Mouse (Mus musculus): ENCODE results near the gene Zfp768. TPM values are rescaled to one million over a fixed set of nuclear protein-coding genes. Genes with fewer than 3 reads are reported as not detected.
A peak's percentile ranks its signal among the peaks of the same experiment; 100 is the strongest.
"Not testable (repeated sequence)": the region's sequence is repeated elsewhere in the genome, so short reads cannot be mapped to it uniquely, and the experiment has no call there.

Zfp768 gene
- 21.2 TPM in 2 replicates for polyA plus RNA-seq (2012; rRNA removed)

DNA sequence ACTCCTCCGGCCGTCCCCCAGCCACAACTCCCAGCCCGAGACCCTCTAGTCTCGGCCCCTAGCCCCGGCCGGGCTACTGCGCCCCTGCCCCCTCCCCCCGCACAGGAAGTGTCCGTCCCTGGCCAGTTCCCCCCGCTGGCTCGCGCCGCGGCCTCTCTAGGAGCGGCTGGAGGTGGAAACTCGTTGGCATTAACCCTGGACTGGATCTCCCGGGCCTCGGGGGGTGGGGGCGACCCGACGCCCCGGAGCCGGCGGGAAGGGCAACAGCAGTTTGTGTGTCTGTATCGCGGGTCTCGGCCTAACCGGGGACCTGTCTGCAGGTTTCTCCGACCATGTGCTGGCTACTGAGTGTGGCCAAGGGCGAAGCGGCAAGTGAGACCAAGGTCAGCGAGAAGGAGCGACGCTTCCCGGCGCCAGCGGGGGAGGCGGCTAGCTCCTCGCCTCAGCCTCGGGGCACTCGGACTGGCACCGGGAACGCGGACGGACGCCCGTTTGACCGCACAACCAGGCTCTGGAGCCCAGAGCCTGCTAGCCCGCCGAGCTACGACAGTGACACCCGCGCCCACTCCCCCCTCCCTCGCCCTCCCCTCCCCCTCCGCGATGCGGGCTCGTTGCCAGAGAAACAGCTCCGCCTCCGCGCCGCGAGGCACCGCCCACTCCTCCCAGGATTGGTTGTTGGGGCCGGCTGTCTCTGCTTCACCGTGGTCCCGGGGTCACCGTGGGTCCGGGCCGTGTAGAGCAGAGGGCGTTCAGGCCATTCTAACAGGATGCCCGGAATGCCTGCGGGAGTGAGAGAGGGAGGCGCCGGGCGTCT is at the start of gene Zfp768:
Gene Zfp768 (minus strand): TSS at position 78 of the 814 bp plus-strand sequence.
- peak; percentile 93 to 98 for DNase-seq
- Histone ChIP-seq H3K27me3 (ENCODE audit: control insufficient read depth, insufficient read depth, low read length) (no peaks in the 10 kb centered on the region), H3K27ac (ENCODE audit: insufficient read depth, low read length) (peak within 1 kb of the TSS; percentile 100), H3K4me3 (replicated peaks; ENCODE audit: insufficient read depth, low read depth, low read length) (peak within 1 kb of the TSS; percentile 96), H3K4me1 (ENCODE audit: control insufficient read depth, insufficient read depth, low read length) (peaks cover 3% of the 10 kb centered on the region)
- under 1% methylated on average over 72 of the region's 76 CpGs for WGBS
- TF ChIP-seq POLR2A (IDR thresholded peaks at IDR 0.05; ENCODE audit: borderline replicate concordance, insufficient read depth, low read length) (peak; percentile 83; the same call in 1 of the 2 replicates), CTCF (IDR thresholded peaks at IDR 0.05; ENCODE audit: borderline replicate concordance, insufficient read depth, low read depth, low read length) (no peak)

DNA sequence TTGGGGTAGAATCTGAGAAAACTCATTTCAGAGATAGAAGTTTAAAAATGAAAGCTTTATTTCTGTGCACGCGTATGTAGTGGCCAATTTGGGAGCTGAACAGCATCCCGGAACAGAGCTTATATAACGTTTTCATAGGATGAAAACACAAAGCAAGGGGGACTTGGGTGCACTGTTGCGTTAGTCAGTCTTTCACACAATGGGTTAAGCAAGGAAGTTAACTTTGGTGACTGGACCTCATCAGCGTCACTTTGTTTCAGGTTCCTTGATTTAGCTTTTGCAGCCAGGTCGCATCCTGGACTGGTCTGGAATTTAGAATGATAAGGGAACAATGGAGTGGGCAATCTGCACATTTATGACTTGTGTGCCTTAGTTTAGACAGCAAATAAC is 48.5 kb upstream of the Zfp768 start:
- H3K27ac ChIP-seq (ENCODE audit: insufficient read depth, low read length) = peak overlapping the region; percentile 18; the same call in 1 of the 2 replicates
- 5% methylated on average over 7 of the region's 7 CpGs for WGBS
- DNase-seq = no peak
- TF ChIP-seq CTCF (IDR thresholded peaks at IDR 0.05; ENCODE audit: borderline replicate concordance, insufficient read depth, low read depth, low read length) (no peak), POLR2A (IDR thresholded peaks at IDR 0.05; ENCODE audit: borderline replicate concordance, insufficient read depth, low read length) (no peak)
- peaks cover 7% of the 10 kb centered on the region for H3K4me1 ChIP-seq (ENCODE audit: control insufficient read depth, insufficient read depth, low read length)
- H3K27me3 ChIP-seq (ENCODE audit: control insufficient read depth, insufficient read depth, low read length) = no peaks in the 10 kb centered on the region
- peak overlapping the region; percentile 81 for H3K4me3 ChIP-seq (replicated peaks; ENCODE audit: insufficient read depth, low read depth, low read length)

DNA sequence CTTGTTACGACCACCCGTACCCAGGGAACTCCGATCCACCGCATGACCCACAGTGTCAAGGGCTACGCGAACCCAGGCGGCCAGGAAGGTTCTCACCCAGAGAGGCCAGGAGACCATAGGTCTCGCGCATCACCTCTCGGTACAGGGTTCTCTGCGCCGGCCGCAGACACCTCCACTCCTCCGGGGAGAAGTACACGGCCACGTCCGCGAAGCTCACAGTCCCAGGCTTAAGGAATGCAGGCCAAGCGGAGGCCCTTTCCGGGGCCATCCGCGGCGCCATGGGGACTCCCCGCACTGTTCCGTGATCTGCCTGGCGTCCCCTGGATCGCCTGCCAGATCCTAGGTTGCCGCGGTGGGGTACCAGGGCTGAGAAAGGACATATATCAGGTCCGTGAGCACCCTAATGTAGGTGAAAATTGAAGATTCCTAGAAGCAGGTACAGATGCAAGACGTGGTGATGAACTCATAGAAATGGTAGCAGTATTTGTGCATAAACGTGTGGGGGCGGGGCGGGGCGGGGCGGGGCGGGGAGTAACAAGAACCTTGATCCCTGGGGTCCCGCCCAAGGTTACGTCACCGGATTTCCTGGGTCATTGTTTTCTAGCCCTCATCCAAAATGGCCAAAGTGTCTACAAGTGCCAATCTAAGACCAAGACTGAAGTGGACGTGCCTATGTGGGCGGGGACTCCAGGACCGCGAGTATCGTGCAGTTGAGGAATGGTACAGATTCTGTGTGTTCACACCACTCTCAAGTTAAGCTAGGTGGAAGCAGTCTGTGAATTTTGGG is 48.0 kb upstream of the Zfp768 start, which contains the start of gene E430018J23Rik:
Gene E430018J23Rik (minus strand): TSS at position 473 of the 787 bp plus-strand sequence.
- TF ChIP-seq POLR2A (IDR thresholded peaks at IDR 0.05; ENCODE audit: borderline replicate concordance, insufficient read depth, low read length) = peak; percentile 78; the same call in 1 of the 2 replicates
- TF ChIP-seq CTCF (IDR thresholded peaks at IDR 0.05; ENCODE audit: borderline replicate concordance, insufficient read depth, low read depth, low read length) = no peak
- under 1% methylated on average over 45 of the region's 45 CpGs for WGBS
- Histone ChIP-seq H3K27me3 (ENCODE audit: control insufficient read depth, insufficient read depth, low read length) (no peaks in the 10 kb centered on the region), H3K27ac (ENCODE audit: insufficient read depth, low read length) (peak within 1 kb of the TSS; percentile 87), H3K4me3 (replicated peaks; ENCODE audit: insufficient read depth, low read depth, low read length) (peak within 1 kb of the TSS; percentile 97), H3K4me1 (ENCODE audit: control insufficient read depth, insufficient read depth, low read length) (peaks cover 7% of the 10 kb centered on the region)
- DNase-seq = peak; percentile 98 to 99

DNA sequence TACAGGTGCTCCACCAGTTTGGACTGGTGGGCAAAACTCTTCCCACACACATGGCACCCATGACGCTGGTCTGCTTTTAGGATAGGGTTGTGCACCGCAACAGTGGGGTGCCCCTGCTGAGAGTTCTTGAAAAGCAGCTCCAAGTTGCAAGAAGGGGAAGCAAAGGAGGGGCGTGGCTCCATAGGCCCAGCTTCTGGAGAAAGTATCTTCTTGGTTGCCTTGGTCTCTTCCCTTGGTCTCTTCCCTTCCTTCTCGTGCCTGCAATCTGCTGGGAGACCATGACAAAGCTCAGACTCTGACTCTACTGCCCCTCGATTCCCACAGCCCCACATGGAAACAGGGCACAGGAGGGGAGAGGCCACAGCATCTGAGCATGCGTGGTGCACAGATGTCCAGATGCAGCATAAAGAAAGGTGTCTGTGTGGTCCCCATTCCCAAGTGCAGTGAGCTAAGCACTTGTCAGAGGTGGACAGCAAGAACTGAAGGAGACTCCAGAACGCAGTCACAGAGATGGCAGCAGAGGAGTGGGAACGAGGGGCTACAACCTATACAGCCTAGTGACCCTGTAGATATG is 46.9 kb upstream of the Zfp768 start:
- Histone ChIP-seq H3K27ac (ENCODE audit: insufficient read depth, low read length) (no peak overlapping the region), H3K27me3 (ENCODE audit: control insufficient read depth, insufficient read depth, low read length) (no peaks in the 10 kb centered on the region), H3K4me1 (ENCODE audit: control insufficient read depth, insufficient read depth, low read length) (peaks cover 7% of the 10 kb centered on the region), H3K4me3 (replicated peaks; ENCODE audit: insufficient read depth, low read depth, low read length) (peak overlapping the region; percentile 22)
- no peak for TF ChIP-seq CTCF (IDR thresholded peaks at IDR 0.05; ENCODE audit: borderline replicate concordance, insufficient read depth, low read depth, low read length)
- DNase-seq = no peak
- 69% methylated on average over 8 of the region's 8 CpGs for WGBS

DNA sequence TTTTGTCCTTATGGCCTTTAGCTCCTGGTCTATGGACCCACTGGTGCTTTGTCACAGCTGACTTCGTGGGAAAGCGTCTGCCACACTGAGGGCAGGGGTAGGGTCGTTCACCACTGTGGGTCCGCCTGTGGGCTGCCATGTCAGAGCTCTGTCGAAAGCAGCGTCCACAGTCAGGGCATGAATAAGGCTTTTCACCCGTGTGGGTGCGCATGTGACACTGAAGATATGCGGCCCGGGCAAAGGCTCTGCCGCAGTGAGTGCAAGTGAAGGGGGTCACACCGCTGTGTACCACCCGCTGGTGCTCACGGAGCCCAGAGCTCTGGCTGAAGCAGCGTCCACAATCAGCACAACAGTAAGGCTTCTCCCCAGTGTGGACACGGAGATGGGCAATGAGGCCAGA is 46.1 kb upstream of the Zfp768 start:
- WGBS = 94% methylated on average over 16 of the region's 16 CpGs
- no peak for TF ChIP-seq POLR2A (IDR thresholded peaks at IDR 0.05; ENCODE audit: borderline replicate concordance, insufficient read depth, low read length)
- no peak for DNase-seq
- H3K27me3 ChIP-seq (ENCODE audit: control insufficient read depth, insufficient read depth, low read length) = no peaks in the 10 kb centered on the region
- H3K4me3 ChIP-seq (replicated peaks; ENCODE audit: insufficient read depth, low read depth, low read length) = no peak overlapping the region
- H3K4me1 ChIP-seq (ENCODE audit: control insufficient read depth, insufficient read depth, low read length) = peaks cover 7% of the 10 kb centered on the region
- no peak overlapping the region for H3K27ac ChIP-seq (ENCODE audit: insufficient read depth, low read length)

DNA sequence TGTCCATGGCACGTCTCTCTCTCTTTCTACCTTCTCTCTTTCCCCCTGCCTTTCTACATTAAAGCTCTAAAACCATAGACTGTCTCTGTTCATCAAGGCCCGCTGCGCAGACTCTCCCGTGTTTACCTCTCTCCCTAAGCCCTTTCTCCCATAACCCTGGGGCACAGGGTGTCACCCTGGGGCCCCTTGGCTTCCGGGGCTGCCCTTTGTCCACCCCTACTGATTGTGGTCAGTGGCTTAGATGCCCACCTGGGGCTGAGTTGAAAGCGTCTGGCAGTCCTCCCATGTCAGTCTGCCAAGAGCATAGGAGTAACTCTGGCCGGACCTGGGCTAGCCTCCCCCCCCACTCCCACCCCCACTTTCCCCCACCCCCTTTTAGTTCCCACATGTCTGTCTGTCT is 44.9 kb upstream of the Zfp768 start:
- H3K4me1 ChIP-seq (ENCODE audit: control insufficient read depth, insufficient read depth, low read length) = peaks cover 10% of the 10 kb centered on the region
- H3K27me3 ChIP-seq (ENCODE audit: control insufficient read depth, insufficient read depth, low read length) = no peaks in the 10 kb centered on the region
- no peak overlapping the region for H3K27ac ChIP-seq (ENCODE audit: insufficient read depth, low read length)
- no peak overlapping the region for H3K4me3 ChIP-seq (replicated peaks; ENCODE audit: insufficient read depth, low read depth, low read length)
- no peak for TF ChIP-seq CTCF (IDR thresholded peaks at IDR 0.05; ENCODE audit: borderline replicate concordance, insufficient read depth, low read depth, low read length)
- no peak for TF ChIP-seq POLR2A (IDR thresholded peaks at IDR 0.05; ENCODE audit: borderline replicate concordance, insufficient read depth, low read length)
- 58% methylated on average over 7 of the region's 7 CpGs for WGBS
- DNase-seq = no peak

DNA sequence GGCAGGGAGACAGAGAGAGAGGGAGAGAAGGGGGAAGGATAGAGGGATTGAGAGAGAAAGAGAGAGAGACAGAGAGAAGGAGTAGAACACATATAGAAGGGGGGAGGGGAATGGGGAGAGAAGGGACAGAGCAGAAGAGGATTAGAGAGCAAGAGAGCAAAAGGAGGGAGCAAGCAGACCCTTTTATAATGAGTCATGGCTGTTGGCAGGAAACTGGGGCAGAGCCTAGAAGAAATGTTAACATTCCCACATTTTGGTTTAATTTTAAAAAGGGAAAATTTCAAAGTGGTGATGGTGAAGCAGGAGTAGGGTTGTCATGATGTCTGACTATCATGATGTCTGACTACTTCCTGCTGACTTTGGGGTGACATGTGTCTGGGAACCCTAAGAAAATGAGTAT is 42.8 kb upstream of the Zfp768 start:
- not testable (repeated sequence) for DNase-seq; H3K27ac ChIP-seq (ENCODE audit: insufficient read depth, low read length)

More for the DNA sequence above, 42.8 kb upstream of the Zfp768 start:
- not testable (repeated sequence) for H3K4me3 ChIP-seq (replicated peaks; ENCODE audit: insufficient read depth, low read depth, low read length); H3K4me1 ChIP-seq (ENCODE audit: control insufficient read depth, insufficient read depth, low read length); H3K27me3 ChIP-seq (ENCODE audit: control insufficient read depth, insufficient read depth, low read length)
